Mouse (Mus musculus) bone marrow, adult 2 months (tissue): ENCODE measurements around the gene Tmem160.

Experiments used
- CTCF ChIP-seq: fragments of 200-500 bp; IDR thresholded peaks from 2 replicates; pipeline ENCODE4 v1.5.1; 2011; ENCODE audit warnings: low read length, control low read depth; ENCODE audit not compliant: control insufficient read depth, insufficient read depth
- POLR2A ChIP-seq: fragments of 200-500 bp; IDR thresholded peaks from 2 replicates; pipeline ENCODE4 v1.6.1; 2011; ENCODE audit warnings: low read depth, mild to moderate bottlenecking, control low read depth, low read length, borderline replicate concordance; ENCODE audit not compliant: control insufficient read depth

DNA sequence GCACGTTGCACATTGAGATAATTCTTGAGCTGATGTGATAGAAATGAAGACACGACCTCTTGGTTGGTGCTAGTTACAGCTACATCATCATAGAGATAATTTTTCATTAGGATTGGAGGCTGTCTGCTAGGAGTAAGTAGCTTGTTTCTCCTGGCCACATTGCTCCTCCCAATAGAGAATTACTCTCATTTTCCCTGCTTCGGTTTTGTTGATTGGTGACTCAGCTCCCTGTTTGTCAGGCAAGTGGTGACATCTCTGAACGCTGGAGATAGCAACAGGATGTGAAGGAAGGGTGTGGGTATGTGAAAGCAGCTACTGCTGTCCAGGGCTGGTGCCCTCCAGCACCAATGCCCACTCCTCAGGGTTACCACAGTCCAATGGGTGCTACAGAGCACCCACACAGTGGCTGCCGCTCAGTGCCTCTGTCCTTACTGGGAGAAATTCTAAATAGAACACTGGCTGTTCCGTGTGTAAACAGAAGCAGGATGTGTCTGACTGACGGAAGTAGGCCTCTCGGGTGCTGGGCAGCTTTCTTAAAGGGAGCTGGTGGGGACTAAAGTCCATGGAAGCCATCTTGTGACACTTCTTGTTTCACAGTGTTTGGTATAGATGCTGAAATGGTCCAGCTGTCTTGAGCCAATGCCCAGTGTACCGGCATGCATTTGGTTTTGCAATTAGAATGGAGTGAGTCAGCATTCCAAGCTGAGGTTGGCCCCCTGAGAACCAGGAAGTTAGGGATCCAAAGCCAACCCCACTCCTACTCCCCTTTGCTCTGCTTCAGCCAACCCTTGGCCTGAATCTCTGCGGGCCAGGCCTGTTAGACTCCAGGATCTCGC lies 46.8 kb upstream of the Tmem160 start:
- TF ChIP-seq CTCF (no peak), POLR2A (peak; percentile 52)
